Mouse (Mus musculus) G1E-ER4 (cell line): ENCODE measurements at regions not wholly inside any gene's neighbourhood (a gene's known extent, or its start where the extent isn't known, plus 50 kb on each side); places are given as distances from the start of the nearest gene placed in this dataset.
A peak's percentile ranks its signal among the peaks of the same experiment; 100 is the strongest.

Experiments
- GATA1 ChIP-seq: IDR thresholded peaks from one replicate; pipeline ENCODE4 v1.8.0; 2012; ENCODE audit warnings: low read length, inconsistent platforms

DNA sequence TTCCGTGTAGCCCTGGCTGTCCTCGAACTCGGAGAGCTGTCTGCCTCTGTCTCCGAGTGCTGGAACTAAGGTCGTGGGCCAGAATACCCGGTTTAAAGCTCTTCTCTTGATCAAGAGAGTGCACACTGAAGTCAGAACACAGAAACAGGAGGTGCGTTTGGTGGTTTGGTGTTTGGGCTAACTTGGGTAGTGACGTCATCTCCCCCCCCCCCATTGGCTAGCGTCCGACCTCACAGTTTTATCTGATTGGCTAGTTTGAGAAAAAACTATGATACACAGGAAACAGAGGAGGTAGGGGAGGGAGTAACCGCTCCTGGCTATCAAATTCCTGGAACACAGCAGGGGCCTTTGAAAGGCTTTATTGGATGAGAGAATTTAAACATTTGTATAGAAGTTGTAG lies 60.2 kb upstream of the Pim1 start:
- no peak for TF ChIP-seq GATA1

DNA sequence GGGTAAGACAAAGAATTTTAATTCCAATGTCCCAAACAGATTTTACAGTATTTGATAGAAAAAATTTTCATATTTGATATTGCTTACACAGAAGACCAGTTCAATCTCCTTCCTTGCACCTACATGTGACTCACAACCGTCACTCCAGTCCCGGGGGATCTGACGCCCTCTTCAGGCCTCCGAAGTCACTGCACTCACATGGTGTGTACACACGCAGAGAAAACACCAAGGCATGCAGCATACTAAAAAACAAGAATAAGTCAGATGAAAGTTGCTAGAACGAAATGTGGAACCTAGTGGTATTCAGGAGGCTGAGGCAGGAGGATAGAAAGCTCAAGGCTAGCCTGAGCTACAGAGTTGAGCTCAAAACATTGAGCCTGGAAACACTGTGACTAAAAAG lies 59.7 kb upstream of the Pim1 start:
- TF ChIP-seq GATA1, result no peak

DNA sequence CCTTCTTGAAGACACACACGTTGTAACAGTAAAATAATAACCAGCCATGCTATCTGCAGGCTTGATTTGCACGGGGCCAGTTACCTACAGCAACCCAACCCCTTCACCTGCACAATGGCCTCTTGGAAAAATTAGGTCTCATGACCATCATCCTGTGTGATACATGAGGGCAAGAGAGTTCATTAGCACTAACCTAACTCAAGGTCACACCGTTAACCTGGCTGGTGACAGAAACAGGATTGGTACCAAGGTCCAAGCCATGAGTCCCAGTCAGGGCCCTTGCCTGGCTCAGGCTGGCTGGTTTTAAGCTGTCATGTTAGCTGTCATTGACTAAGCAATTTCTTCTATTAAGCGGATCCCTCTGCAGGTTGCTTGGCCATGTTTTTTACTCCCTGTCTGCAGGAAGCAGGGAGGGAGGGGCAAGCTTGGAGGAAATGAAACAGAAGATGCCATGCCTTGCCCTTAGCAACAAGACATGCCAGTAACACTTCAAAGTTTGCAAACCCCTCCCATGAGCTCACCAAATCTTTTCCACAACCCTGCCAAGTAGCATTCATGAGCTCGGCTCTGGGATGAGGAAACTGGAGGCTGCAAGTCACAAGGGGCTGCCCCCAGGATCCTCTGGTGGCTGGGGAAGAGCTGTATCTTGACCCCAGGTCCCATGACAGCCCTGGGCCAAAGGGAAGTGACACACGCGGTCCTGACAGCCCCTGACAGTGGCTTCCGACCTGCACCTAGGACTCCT lies 58.8 kb upstream of the Pim1 start:
- no peak for TF ChIP-seq GATA1

GRCm38 (mm10) chr17:29432666-29433065 lies 57.9 kb upstream of the Pim1 start:
- TF ChIP-seq GATA1, result no peak

- TF ChIP-seq GATA1, result no peak
These were observed 57.2 kb upstream of the Pim1 start for GRCm38 (mm10) chr17:29433370-29433769.

DNA sequence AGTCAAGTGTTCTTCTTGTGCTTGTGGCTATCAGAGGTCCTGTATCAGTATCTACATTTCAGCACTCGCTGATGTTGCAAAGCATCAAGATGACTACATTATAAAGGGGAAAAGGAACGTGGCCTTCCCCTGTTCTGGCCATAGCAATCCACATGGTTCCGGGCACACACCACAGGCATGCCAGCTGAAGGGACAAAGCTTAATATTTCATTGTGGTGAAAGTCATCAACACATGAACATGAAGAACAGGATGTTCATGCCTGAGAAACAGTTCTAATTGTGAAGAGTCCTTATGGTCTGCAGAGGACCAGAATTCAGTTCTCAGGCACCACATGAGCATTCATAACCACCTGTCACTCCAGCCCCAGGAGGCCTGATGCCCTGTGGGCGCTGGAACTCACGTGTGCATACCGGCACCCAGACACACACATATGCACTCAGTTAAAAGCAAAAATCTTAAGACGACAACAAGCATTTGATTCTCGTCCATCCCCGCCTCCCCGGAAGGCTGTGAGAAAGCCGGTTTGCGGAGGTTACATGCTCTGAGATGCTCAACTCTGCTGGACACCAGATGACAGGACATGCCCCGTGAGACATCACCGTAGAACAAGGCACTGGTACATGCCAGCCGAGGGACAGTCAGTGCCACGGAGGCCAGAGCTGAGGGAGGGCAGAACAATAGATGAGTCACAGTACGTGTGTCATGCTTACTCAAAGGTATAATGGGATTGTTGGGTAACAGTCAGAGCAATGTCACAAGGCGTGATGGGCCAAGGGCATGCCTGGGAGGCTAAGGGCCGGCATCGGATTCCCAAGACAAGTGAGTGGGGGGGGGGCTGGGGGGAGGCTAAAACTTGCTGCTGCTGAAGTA lies 56.2 kb upstream of the Pim1 start:
- TF ChIP-seq GATA1, result no peak

- no peak for TF ChIP-seq GATA1
These were observed 55.1 kb upstream of the Pim1 start for GRCm38 (mm10) chr17:29435345-29436006.

- TF ChIP-seq GATA1, result no peak
These were observed 53.5 kb upstream of the Pim1 start for GRCm38 (mm10) chr17:29436871-29437534.

DNA sequence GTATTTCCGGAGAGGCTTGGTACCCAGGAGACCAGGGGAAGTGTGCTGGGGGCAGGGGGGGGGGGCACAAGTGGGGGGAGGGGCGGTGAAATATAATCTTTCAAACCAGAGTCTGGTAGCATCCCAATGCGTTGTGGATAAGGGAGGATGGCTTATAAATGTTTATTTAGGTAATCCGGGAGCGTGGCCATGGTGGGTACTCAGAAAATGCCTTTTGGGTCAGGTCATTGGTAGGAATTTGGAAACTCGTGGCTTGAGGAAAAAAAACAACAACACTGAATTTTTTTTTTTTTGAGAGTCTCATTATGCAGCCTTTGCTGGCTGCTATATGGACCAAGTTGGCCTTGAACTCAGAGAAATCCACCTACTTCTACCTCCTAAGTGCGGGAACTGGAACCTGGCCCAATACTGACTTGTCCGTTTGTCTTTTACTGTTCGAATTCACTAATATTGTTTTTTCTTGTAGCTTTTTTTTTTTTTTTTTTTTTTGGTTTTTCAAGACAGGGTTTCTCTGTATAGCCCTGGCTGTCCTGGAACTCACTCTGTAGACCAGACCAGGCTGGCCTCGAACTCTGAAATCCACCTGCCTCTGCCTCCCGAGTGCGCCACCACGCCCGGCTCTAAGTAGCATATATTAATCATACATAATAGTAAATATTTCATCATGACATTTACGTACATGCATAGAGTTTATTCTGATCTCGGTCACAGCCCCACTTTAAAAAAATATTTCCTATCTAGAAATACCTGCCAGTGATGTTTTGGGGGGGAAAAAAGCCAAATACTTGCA lies 52.8 kb upstream of the Pim1 start:
- no peak for TF ChIP-seq GATA1

- TF ChIP-seq GATA1, result peak; percentile 25
These were observed 52.0 kb upstream of the Pim1 start for GRCm38 (mm10) chr17:29438347-29439235.

- TF ChIP-seq GATA1, result no peak
These were observed 50.6 kb upstream of the Pim1 start for GRCm38 (mm10) chr17:29439992-29440391.

DNA sequence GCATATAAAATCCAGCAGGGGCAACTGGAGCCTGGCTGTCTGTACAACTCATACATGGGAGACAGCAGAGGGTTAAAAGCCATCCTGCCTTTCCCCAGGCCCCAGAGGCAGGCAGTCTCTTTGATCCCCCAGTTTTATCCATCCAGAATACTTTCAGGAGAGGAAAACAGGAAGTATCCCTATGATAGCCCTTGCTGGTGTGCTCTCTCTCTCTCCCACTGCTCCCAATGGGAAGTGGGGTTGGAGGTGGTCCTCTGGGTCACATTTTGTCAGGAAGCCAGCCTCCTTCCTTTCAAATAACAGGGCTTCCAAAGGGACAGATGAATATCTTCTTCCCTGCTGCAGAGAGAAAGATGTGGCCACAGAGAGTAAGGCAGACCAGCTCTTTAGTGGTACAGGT lies 50.1 kb upstream of the Pim1 start:
- no peak for TF ChIP-seq GATA1
